Mouse (Mus musculus) liver, adult 2 months (tissue): ENCODE measurements around the gene Chp2. TPM values are rescaled to one million over a fixed set of nuclear protein-coding genes. Genes with fewer than 3 reads are reported as not detected.

Experiments
- DNase-seq: peaks from one replicate; pipeline ENCODE4 v3.0.0-alpha.2; 2011; ENCODE audit warnings: low read depth, low spot score; ENCODE audit errors: extremely low read depth
- H3K27ac ChIP-seq: fragments of 200-500 bp; replicated peaks from 2 replicates; pipeline ENCODE4 v1.5.1; 2012; ENCODE audit warnings: low read depth, mild to moderate bottlenecking, control low read depth, inconsistent platforms, low read length; ENCODE audit not compliant: insufficient read depth
- H3K27me3 ChIP-seq: fragments of 200-500 bp; 2 replicates; pipeline ENCODE4 v1.6.1; 2012; ENCODE audit warnings: mild to moderate bottlenecking, moderate library complexity, low read length, inconsistent platforms; ENCODE audit not compliant: control insufficient read depth, insufficient read depth
- H3K36me3 ChIP-seq: fragments of 200-500 bp; 2 replicates; pipeline ENCODE4 v1.6.1; 2012; ENCODE audit warnings: low read length, inconsistent platforms; ENCODE audit not compliant: control insufficient read depth, insufficient read depth
- H3K4me1 ChIP-seq: fragments of 200-500 bp; 2 replicates; pipeline ENCODE4 v1.6.1; 2011; ENCODE audit warnings: low read length; ENCODE audit not compliant: control insufficient read depth, insufficient read depth
- H3K4me3 ChIP-seq: fragments of 200-500 bp; 2 replicates; pipeline ENCODE4 v1.5.1; 2011; ENCODE audit warnings: low read depth, mild to moderate bottlenecking, control low read depth, low read length, moderate library complexity; ENCODE audit not compliant: insufficient read depth
- H3K79me2 ChIP-seq: fragments of 200-500 bp; 2 replicates; pipeline ENCODE4 v1.6.1; 2012; ENCODE audit warnings: inconsistent platforms, mild to moderate bottlenecking, low read length, moderate library complexity; ENCODE audit not compliant: control insufficient read depth, insufficient read depth
- H3K9ac ChIP-seq: fragments of 200-500 bp; 2 replicates; pipeline ENCODE4 v1.6.1; 2012; ENCODE audit warnings: low read depth, mild to moderate bottlenecking, control low read depth, inconsistent platforms, low read length
- CTCF ChIP-seq: fragments of 200-500 bp; IDR thresholded peaks from 2 replicates; pipeline ENCODE4 v1.5.1; 2011; ENCODE audit warnings: low read depth, low read length, control low read depth
- POLR2A ChIP-seq: fragments of 200-500 bp; IDR thresholded peaks from 2 replicates; pipeline ENCODE4 v1.6.1; 2011; ENCODE audit warnings: low read length, control low read depth; ENCODE audit not compliant: insufficient read depth; ENCODE audit errors: extremely low read depth
- WGBS: fragments of 180-500 bp; shearing (Covaris S2); methylation state at CpG from one replicate; pipeline ENCODE4 v1.1.7; 2018; 5-methylcytosine and 5-hydroxymethylcytosine counted together
- polyA plus RNA-seq: library from polyadenylated mRNA; depleted of rRNA; stranded (reverse); fragments of >200 nt; gene quantifications from 2 replicates; pipeline ENCODE4 v1.2.3, GENCODE M21; 2012; rRNA removed
- total RNA-seq: library from RNA; depleted of rRNA; stranded (reverse); fragments of >200 nt; gene quantifications from 2 replicates; pipeline ENCODE4 v1.2.3, GENCODE M21; 2014; rRNA removed

Chp2 gene
- total RNA-seq, result 4.5 and 5.3 TPM in 2 replicates
- 2.5 and 2.8 TPM in 2 replicates for polyA plus RNA-seq

GRCm38 (mm10) chr7:122219315-122219801 lies at the start of gene Chp2:
Chp2 (plus strand) TSS chr7:122219496.
- peak; percentile 62 for DNase-seq
- no peaks in the 10 kb centered on the region for H3K36me3 ChIP-seq
- 3% methylated on average over 20 of the region's 20 CpGs for WGBS
- TF ChIP-seq POLR2A (no peak), CTCF (no peak)
- no peaks in the 10 kb centered on the region; the same call in 1 of the 2 replicates for H3K27me3 ChIP-seq
- peak within 1 kb of the TSS; percentile 19 for H3K9ac ChIP-seq
- H3K79me2 ChIP-seq, result no peaks in the 10 kb centered on the region
- H3K4me1 ChIP-seq, result 0 out of 2 replicates have a peak, but pooled peaks cover 1% of the 10 kb centered on the region
- H3K27ac ChIP-seq, result 0 out of 2 replicates have a peak within 1 kb of the TSS, but pooled peaks have one; percentile 0
- peak within 1 kb of the TSS; percentile 29 for H3K4me3 ChIP-seq

- no peaks in the 10 kb centered on the region for H3K27me3 ChIP-seq
- H3K27ac ChIP-seq, result no peak overlapping the region
- H3K79me2 ChIP-seq, result no peaks in the 10 kb centered on the region
- TF ChIP-seq CTCF (no peak), POLR2A (no peak)
- WGBS, result 90% methylated on average over 6 of the region's 6 CpGs
- DNase-seq, result no peak
- H3K36me3 ChIP-seq, result no peaks in the 10 kb centered on the region
- H3K4me3 ChIP-seq, result no peak overlapping the region
- H3K4me1 ChIP-seq, result no peaks in the 10 kb centered on the region
- H3K9ac ChIP-seq, result no peak overlapping the region
These were observed 48.6 kb upstream of the Chp2 start for GRCm38 (mm10) chr7:122170705-122171104.

DNA sequence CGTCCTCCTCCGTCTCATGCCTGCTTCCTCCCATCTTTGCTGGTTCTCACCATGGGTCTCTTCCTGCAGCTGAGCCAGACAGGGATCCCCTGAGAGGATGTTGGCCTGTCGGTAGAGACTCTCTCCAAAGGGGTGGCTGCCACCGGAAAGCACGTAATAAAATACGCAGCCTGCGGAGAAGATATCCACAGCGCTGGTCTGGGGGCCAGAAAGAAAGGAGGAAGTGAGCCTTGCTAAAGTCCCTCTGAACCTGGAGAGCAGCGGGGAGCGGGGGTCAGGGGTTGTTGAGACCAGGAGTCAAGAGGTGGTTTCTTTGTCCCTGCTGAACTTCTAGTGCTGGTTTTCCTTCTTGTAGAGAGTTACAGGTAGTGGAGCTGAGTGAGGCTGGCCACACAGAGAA lies 47.7 kb upstream of the Chp2 start:
- no peaks in the 10 kb centered on the region for H3K36me3 ChIP-seq
- H3K9ac ChIP-seq, result no peak overlapping the region
- no peak for DNase-seq
- no peaks in the 10 kb centered on the region for H3K27me3 ChIP-seq
- no peak overlapping the region for H3K27ac ChIP-seq
- 81% methylated on average over 10 of the region's 10 CpGs for WGBS
- no peak for TF ChIP-seq POLR2A
- no peak for TF ChIP-seq CTCF
- no peaks in the 10 kb centered on the region for H3K4me1 ChIP-seq
- H3K79me2 ChIP-seq, result no peaks in the 10 kb centered on the region
- H3K4me3 ChIP-seq, result no peak overlapping the region

GRCm38 (mm10) chr7:122180720-122181119 lies 38.6 kb upstream of the Chp2 start:
- Histone ChIP-seq H3K36me3 (no peaks in the 10 kb centered on the region), H3K9ac (no peak overlapping the region), H3K79me2 (no peaks in the 10 kb centered on the region), H3K4me3 (no peak overlapping the region), H3K4me1 (no peaks in the 10 kb centered on the region), H3K27ac (no peak overlapping the region), H3K27me3 (no peaks in the 10 kb centered on the region; the same call in 1 of the 2 replicates)
- DNase-seq, result no peak
- WGBS, result 50% methylated on average over 7 of the region's 7 CpGs
- no peak for TF ChIP-seq POLR2A
- no peak for TF ChIP-seq CTCF

GRCm38 (mm10) chr7:122184569-122184968 lies 34.7 kb upstream of the Chp2 start:
- no peak for DNase-seq
- WGBS, result 64% methylated on average over 5 of the region's 5 CpGs
- H3K9ac ChIP-seq, result no peak overlapping the region
- no peaks in the 10 kb centered on the region for H3K4me1 ChIP-seq
- no peaks in the 10 kb centered on the region for H3K36me3 ChIP-seq
- no peak for TF ChIP-seq CTCF
- no peak for TF ChIP-seq POLR2A
- no peaks in the 10 kb centered on the region; the same call in 1 of the 2 replicates for H3K27me3 ChIP-seq
- H3K27ac ChIP-seq, result no peak overlapping the region
- no peak overlapping the region for H3K4me3 ChIP-seq
- H3K79me2 ChIP-seq, result no peaks in the 10 kb centered on the region

- 19% methylated on average over 17 of the region's 17 CpGs for WGBS
These were observed 33.3 kb upstream of the Chp2 start, which contains the start of gene Ern2 for GRCm38 (mm10) chr7:122186043-122186442. Ern2 (minus strand) TSS chr7:122186207.

More at GRCm38 (mm10) chr7:122186043-122186442, 33.3 kb upstream of the Chp2 start, which contains the start of gene Ern2:
- H3K36me3 ChIP-seq, result no peaks in the 10 kb centered on the region
- DNase-seq, result no peak
- no peak within 1 kb of the TSS for H3K4me3 ChIP-seq
- no peak within 1 kb of the TSS for H3K9ac ChIP-seq
- TF ChIP-seq CTCF (no peak), POLR2A (no peak)
- no peaks in the 10 kb centered on the region for H3K79me2 ChIP-seq
- H3K27me3 ChIP-seq, result no peaks in the 10 kb centered on the region; the same call in 1 of the 2 replicates
- H3K27ac ChIP-seq, result no peak within 1 kb of the TSS
- H3K4me1 ChIP-seq, result no peaks in the 10 kb centered on the region
